Mouse (Mus musculus) spleen, postnatal 4 days (tissue): ENCODE data around the gene Ttc16.

Experiments used
- DNase-seq, 2 experiments: peaks; one replicate each; pipeline ENCODE4 v3.0.0; 2022; ENCODE audit warnings: low spot score in 2 of 2

Gene Ttc16

GRCm38 (mm10) chr2:32714987-32715425, 60.4 kb downstream of the Ttc16 start:
- DNase-seq, result peak; percentile 54 to 73

GRCm38 (mm10) chr2:32714117-32714986, 61.1 kb downstream of the Ttc16 start:
- DNase-seq, result no peak

- DNase-seq, result peak; percentile 92 to 98
Observed at GRCm38 (mm10) chr2:32712934-32713817, 62.3 kb downstream of the Ttc16 start, which contains the start of gene Cdk9. TSS of gene Cdk9 (minus strand) at chr2:32713076.

- DNase-seq, result peak; percentile 95 to 98
Observed at GRCm38 (mm10) chr2:32712586-32712933, 62.9 kb downstream of the Ttc16 start.

- DNase-seq, result peak; percentile 80 to 87
Observed at GRCm38 (mm10) chr2:32712108-32712551, 63.3 kb downstream of the Ttc16 start.

GRCm38 (mm10) chr2:32711301-32712056, 64.0 kb downstream of the Ttc16 start:
- no peak for DNase-seq

- no peak for DNase-seq
Observed at GRCm38 (mm10) chr2:32710425-32710824, 65.0 kb downstream of the Ttc16 start.

- DNase-seq, result no peak
Observed at GRCm38 (mm10) chr2:32709521-32710137, 65.8 kb downstream of the Ttc16 start.

GRCm38 (mm10) chr2:32708643-32709042, 66.8 kb downstream of the Ttc16 start:
- peak; percentile 70 to 93 for DNase-seq
